Mouse (Mus musculus): ENCODE measurements around the gene Med22.
"Not testable (repeated sequence)": the region's sequence is repeated elsewhere in the genome, so short reads cannot be mapped to it uniquely, and the experiment has no call there.

Med22 gene

GRCm38 (mm10) chr2:26895898-26896297, 14.6 kb downstream of the Med22 start:
- in situ Hi-C loops (cut with MboI, MseI): loop anchor here in 1 of 2 experiments (5.0 kb wide), 1 partner anchor 244 kb away; no protein-coding TSS in a partner anchor

GRCm38 (mm10) chr2:26886170-26886569, 24.3 kb downstream of the Med22 start:
- in situ Hi-C loops (cut with MboI, MseI): not testable (repeated sequence)

GRCm38 (mm10) chr2:26885541-26885940, 24.9 kb downstream of the Med22 start:
- in situ Hi-C loops (cut with MboI, MseI): not testable (repeated sequence)

- in situ Hi-C loops (cut with MboI, MseI): no loop called here
These were observed 31.9 kb downstream of the Med22 start for GRCm38 (mm10) chr2:26878571-26878970.

GRCm38 (mm10) chr2:26870666-26871065, 39.8 kb downstream of the Med22 start:
- in situ Hi-C loops (cut with MboI, MseI): no loop called here

- in situ Hi-C loops (cut with MboI, MseI): no loop called here
These were observed 45.6 kb downstream of the Med22 start, which contains the start of gene Abo for GRCm38 (mm10) chr2:26864879-26865278. Abo (minus strand) TSS chr2:26864979.

GRCm38 (mm10) chr2:26862856-26863255, 47.6 kb downstream of the Med22 start:
- in situ Hi-C loops (cut with MboI, MseI): no loop called here
